Mouse (Mus musculus) adrenal gland, postnatal 14 days (tissue): ENCODE data around the gene Prkci. TPM values are rescaled to one million over a fixed set of nuclear protein-coding genes. Genes with fewer than 3 reads are reported as not detected.

ENCODE experiments used
- DNase-seq: peaks from one replicate; pipeline ENCODE4 v3.0.0; 2021; ENCODE audit warnings: mixed read lengths
- microRNA-seq, 2 experiments: library from miRNA; unstranded; fragments of <30 nt; microRNA quantifications; one replicate each; pipeline ENCODE4 v1.2.0; 2021
- total RNA-seq: library from RNA; stranded (reverse); gene quantifications from 2 replicates; pipeline ENCODE4 v1.2.3, GENCODE M21; 2021

Gene Prkci
- total RNA-seq, 1 experiment from 2014 or later, result 53.0 TPM

DNA sequence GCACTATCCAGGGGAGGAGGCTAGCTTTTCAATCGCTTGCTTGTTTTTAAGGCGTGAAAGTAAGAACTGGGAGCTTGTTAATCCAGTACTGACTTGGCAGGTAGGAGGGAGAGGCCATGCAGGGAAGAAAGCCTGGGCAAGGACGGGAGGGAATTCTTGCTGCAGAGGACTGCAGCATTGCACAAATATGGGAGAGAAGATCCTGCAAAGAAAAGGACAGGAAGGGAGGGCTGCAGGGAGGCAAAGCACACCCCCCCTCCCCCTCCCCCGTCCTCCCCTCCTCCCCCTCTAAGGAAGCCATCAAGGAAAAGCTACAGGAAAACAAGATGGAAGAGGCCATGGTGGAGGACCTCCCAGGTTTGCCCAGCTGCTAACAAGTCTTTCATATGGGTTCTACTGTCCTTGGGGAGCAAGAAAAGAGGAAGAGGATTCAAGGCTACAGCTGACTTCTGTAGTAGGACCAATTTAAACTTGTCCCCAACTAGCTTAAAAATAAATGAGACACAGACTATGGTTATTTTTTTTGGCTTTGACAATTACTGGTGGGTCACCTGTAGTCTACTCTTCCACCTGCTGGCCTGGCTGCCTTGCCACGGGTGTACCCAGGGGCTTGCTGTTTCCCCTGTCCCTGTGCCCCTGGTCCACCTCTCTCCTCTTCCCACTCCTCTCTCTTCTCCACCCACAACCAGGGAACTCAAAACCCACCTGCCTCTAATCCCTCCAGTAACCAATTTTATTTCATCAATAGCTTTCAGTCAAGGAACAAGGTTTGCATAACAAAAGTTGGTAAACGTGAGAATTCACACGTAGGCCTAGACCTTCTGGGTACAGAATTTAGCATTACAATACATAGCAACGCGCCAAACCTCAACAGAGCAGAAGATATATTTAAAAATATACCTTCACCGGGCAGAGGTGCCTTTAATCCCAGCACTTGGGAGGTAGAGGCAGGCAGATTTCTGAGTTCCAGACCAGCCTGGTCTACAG, 93.5 kb downstream of the Prkci start:
- DNase-seq, result no peak

DNA sequence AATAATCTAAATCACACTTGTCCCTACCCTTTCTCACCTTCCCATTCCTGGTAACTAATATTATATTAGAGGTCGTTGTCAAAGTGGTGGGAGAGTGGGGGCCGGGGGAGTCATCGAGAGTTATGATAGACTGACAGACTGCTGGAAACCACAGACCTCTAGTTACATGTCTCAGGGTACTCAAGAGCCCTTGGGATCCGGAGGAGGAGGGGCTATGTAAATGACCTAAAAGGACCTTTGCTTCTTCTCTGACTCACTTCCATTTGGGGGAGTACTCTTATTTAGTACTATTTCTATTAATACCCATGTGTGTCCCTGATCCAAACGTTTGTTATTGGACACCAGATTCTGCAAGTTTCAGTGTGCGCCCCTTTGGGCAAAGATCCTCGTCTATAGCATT, 94.4 kb downstream of the Prkci start:
- DNase-seq, result no peak

DNA sequence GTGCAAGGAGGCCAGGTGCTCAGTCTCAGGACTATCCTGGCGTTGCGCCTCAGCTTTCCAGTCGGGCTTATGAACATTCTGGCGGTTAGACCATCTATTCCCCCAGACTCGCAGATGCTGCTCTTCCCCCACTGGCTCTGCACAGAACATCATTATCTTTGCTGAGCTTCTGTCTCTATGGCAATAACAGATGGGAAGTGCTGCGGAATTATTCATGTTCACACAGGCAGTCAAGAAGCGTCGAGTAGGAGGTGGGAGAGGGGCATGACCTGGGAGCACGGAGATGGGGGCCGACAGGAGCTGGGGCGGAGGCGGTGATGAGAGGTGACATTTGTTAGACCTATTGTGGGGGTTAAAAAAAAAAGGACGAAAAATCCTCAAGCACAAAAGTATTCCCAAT, 97.6 kb downstream of the Prkci start:
- DNase-seq, result peak; percentile 21

DNA sequence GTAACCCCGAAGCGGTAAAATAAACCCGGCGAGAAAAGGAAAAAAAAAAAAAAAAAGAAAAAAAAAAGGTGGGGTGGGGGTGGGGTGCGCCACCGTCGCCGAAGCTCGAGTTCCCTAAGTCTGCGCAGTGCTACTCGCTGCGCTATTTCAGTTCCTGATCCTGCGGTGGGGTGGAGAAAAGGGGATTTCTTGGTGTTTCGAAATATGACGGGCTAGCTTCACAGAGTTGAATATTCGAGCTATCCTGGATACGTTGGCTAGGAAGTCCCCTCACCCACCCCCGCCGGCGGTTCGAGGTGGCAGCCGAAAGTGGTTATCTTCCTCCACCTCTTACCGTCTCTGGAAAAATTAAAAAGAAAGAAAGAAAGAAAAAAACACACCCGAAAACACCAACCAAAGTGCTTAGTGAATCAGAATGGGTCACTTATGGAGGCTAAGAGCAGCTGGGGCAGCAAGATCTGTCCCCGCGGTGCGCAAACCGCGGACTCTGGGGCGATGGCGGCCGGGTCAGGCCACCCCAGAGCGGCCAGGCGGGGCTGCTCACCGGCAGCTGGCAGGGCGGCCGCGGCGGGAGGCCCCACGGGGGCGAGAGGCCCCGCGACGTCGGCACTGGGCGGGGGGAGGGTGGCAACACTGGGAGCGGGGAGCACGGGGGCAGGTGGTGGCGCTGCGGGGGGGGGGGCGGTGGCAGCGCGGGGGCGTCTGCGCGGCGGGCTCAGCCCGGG, 98.2 kb downstream of the Prkci start:
- DNase-seq, result peak; percentile 88

DNA sequence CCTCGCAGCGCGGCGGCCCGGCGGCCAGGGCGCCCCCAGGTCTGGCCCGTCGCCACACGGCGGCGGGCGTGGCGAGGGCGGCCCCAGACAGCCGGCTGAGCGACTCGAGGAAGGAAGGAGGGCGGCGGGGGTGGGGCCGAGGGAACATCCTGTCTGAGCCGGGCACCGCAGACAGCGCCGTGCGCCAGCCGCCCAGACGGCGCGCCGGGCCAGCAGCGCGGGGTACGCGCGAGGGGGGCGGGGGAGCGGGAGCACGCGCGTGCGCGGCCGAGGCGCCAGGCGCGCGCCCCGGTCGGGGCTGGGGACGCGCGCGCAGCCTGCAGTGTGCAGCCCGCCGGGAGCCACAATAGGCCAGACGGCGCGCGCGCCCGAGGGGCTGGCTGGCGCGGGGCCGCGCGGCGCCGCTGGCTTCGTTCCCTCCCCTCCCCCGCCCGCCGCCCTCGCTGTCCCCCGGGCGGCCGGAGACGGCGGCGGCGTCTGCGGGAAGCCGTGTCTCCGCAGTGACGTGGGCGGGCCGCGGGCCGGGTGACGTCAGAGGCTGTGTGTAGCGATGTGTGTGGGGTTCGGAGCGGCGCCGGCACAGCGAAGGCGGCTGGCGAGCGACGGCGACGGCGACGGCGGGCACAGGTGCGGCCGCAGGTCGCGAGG, 99.1 kb downstream of the Prkci start, which contains the start of gene Skil:
Gene Skil, plus strand, starts transcription at position 528 of the 648 bp plus-strand sequence.
- DNase-seq, result peak; percentile 98

DNA sequence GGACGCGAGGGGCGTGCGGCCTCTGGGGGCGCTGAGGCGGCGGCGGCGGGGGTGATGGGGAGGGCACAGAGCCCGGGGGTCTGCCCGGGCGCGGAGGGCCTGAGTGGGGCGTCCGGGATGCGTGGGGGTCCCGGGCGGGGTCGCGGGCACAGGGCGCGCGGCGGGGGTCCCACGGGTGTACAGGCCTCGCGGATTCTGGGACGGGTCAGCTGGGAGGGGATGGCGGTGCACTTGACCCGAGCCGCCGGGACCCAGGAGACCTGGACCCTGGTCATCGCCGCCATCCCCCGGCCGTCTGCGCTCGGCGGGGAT, 99.6 kb downstream of the Prkci start:
- DNase-seq, result no peak

DNA sequence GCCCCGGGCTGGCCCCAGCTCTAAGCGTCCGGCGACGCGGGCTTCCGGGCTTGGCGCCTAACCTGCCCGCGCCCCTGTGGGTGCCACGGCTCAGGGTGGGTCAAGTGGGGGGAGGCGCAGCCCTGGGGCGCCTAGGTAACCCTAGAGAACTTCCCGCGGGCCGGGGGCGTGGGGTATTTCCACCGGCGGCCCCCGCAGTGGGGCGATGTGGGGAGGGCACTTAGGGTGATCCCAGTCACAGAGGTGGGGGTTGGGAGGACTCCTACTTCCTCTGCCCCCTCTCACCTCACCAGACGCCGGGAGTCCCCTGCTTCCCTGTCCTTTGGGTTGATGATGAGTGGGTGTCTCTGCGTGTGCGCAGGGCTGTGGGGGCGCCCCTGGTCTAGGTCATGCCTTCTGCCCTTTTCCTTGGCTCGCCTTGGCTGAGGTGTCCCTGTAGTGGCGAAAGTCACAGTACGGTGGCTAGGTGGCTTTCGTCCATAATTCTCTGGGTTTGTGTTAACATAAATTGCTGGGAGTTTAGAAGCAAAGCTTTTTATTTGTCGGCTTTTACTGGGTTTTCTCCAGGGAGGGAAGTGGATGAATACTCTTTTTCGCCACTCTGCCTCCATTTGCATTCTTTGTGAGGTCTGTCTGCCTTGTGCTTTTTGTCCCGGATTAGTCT, 100.1 kb downstream of the Prkci start:
- peak; percentile 76 for DNase-seq

DNA sequence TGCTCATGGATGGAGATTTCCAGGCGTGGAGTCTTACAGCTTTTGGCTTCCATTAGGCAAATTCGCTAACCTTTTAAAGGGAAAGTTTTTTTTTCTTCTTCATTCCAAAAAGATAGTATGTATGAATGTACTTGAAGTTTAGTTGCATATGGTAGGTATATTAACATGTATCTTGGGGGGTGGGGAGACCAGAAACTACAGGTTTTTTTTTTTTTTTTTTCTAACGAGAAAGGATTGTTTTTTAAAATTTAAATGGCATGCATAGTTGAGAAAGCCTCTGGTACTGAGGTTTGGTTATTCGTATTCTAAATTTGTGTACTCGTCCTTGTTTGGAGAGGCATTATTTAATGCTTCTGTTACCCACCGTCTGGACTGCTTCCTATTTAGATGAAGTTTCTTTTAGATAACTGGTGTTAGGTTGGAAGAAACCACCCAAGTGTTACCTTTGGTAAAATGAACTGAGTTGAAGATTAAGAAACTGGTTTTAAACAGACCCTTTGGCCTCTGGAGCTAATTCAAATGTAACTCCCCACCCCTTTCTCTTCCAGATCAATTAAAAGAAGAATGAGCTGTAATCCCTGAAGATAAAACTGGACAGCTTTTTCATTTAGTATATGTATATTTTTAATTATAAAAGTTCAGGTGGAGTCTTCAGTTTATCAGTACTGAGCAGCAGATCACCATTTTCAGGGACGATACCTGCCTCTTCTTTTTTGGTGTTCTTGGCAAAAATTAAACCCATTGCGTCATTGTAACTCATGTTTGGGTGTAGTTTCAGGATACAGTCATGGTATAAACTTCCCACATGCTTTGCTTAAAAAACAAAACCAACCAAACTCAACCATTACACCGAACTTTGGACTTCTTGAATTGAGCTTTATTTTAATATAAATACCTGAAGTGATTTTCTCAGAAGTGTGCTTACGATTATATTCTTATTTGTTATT, 100.9 kb downstream of the Prkci start:
- no peak for DNase-seq

DNA sequence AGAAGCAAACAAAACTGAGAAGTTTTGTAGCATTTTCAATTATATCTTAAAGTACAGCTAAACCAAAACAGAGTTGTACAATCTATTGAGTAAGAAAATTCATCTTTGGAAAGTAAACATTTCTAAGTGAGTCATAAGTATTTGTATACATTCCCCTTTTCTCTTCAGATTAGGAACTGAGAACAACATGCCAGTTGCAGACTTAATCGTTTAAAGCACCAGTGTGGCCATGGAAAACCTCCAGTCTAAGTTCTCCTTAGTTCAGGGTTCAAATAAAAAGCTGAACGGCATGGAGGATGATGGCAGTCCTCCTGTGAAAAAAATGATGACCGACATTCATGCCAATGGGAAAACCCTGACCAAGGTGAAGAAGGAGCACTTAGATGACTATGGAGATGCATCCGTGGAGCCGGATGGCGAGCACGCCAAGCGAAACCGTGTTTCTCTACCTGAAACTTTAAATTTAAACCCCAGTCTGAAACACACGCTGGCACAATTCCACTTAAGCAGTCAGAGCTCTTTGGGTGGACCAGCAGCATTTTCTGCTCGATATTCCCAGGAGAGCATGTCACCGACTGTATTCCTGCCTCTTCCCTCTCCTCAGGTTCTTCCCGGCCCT, 101.7 kb downstream of the Prkci start:
- DNase-seq, result no peak

DNA sequence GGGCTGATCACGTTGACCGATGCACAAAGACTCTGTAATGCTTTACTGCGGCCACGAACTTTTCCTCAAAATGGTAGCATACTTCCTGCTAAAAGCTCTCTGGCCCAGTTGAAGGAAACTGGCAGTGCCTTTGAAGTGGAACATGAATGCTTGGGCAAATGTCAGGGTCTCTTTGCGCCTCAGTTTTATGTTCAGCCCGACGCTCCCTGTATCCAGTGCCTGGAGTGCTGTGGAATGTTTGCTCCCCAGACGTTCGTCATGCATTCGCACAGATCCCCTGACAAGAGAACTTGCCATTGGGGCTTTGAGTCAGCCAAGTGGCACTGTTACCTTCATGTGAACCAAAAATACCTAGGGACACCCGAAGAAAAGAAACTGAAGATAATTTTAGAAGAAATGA, 102.4 kb downstream of the Prkci start:
- peak; percentile 57 for DNase-seq

DNA sequence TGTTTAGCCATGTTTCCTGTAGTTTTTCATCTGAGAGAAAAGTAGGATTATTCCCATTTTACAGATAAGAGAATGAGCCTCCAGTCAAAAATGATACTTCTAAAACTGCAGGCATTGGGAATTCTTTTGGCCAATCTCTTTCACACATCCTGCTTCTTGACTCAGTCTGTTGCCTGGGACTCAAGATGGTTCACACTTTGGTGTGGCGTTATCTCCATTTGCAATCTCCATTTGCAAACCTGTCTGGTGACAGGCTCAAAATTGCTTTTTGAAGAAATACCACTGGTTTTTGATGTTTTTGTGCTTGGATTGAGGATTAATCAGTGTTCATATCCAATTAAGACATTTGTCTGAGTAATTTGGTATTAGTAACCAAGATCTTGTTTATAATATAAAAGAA, 103.0 kb downstream of the Prkci start:
- DNase-seq, result no peak

DNA sequence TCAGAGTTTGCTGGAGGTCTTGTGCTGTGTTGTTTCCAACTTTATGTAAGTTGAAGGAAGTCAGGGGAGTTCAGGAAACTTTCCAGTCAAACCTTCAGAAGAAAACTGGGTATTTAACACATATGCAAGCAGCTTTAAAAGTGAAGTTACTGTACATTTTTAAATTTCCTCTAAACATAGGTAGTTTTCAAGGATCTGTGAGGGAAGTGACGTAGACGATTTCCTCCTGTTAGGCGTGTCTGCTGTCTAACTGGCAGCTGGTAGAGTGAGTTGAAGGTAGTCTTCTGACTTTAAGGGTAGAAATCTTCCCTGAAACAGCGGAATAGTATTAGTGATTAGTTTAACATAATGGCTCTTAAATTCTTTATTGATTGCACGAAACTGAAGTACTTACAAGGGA, 104.5 kb downstream of the Prkci start:
- no peak for DNase-seq

DNA sequence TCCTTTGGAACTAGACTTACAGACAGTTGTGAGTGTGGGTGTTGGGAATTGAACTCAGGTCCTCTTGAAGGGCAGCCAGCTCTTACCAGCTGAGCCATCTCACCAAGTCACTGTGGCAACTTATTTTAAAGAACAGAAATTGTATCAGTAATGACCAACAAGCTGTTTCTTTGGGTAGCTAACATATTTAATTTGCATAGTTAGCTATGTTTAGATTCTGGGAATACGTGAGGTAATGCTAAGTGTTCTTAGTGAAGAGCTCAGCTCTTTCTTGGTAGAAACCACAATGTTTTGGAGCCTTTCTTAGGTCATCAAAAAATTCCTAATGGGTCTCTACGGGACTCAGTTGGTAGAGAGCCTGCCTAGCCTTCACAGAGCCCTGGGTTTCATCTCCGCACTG, 105.3 kb downstream of the Prkci start:
- no peak for DNase-seq

Small RNA genes within 50 kb of the gene (microRNA-seq; reads per million reads assigned to microRNA genes)
- gene Mir7008, result 0 to 0.38 reads per million in 2 experiments

Other genes starting within 250 kb of the Prkci start
- gene Samd7, start 249.5 kb upstream of the Prkci start, total RNA-seq, result not detected in 2 replicates
- gene Sec62, start 202.9 kb upstream of the Prkci start, total RNA-seq, result 89.3 and 92.6 TPM in 2 replicates
- 1.4 and 5.4 TPM in 2 replicates for gene Gpr160, start 139.8 kb upstream of the Prkci start, total RNA-seq
- gene Phc3, start 26.3 kb upstream of the Prkci start, total RNA-seq, result 27.8 and 31.4 TPM in 2 replicates
- gene Skil, start 99.3 kb downstream of the Prkci start, total RNA-seq, result 48.4 and 54.3 TPM in 2 replicates
- 11.9 and 12.2 TPM in 2 replicates for gene Cldn11, start 154.2 kb downstream of the Prkci start, total RNA-seq